Mouse (Mus musculus): ENCODE results near the gene Gm15319.
"Not testable (repeated sequence)": the region's sequence is repeated elsewhere in the genome, so short reads cannot be mapped to it uniquely, and the experiment has no call there.

Gene Gm15319

GRCm38 (mm10) chr8:20297939-20298505 lies 65.0 kb downstream of the Gm15319 start:
- not testable (repeated sequence) for DNase-seq (ENCODE audit: extremely low spot score, low spot score)

GRCm38 (mm10) chr8:20296803-20297702 lies 66.0 kb downstream of the Gm15319 start:
- peak; percentile 80 for DNase-seq (ENCODE audit: extremely low spot score, low spot score)

GRCm38 (mm10) chr8:20295881-20296280 lies 67.1 kb downstream of the Gm15319 start:
- DNase-seq (ENCODE audit: extremely low spot score, low spot score) = not testable (repeated sequence)

GRCm38 (mm10) chr8:20294826-20295225 lies 68.2 kb downstream of the Gm15319 start:
- DNase-seq (ENCODE audit: extremely low spot score, low spot score) = not testable (repeated sequence)

GRCm38 (mm10) chr8:20293966-20294365 lies 69.0 kb downstream of the Gm15319 start:
- not testable (repeated sequence) for DNase-seq (ENCODE audit: extremely low spot score, low spot score)

- not testable (repeated sequence) for DNase-seq (ENCODE audit: extremely low spot score, low spot score)
These were observed 73.0 kb downstream of the Gm15319 start for GRCm38 (mm10) chr8:20290015-20290414.

- not testable (repeated sequence) for DNase-seq (ENCODE audit: extremely low spot score, low spot score)
These were observed 74.1 kb downstream of the Gm15319 start for GRCm38 (mm10) chr8:20288878-20289277.

DNA sequence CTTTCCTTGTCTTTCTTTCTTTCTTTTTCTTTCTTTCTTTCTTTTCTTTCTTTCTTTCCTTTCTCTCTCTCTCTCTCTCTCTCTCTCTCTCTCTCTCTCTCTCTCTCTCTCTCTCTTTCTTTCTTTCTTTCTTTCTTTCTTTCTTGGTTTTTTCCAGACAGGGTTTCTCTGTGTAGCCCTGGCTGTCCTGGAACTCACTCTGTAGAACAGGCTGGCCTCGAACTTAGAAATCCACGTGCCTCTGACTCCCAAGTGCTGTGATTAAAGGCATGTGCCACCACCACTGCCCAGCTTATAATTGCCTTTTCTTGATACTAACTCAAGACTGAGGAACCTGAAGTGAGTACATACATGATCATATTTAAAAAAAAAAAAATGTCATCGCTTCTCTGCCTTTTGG lies 75.3 kb downstream of the Gm15319 start:
- not testable (repeated sequence) for DNase-seq (ENCODE audit: extremely low spot score, low spot score)

Measured in neural tube, embryonic 10.5 days (tissue).